Mouse (Mus musculus): ENCODE results near the gene Drosha.
"Not testable (repeated sequence)": the region's sequence is repeated elsewhere in the genome, so short reads cannot be mapped to it uniquely, and the experiment has no call there.

Drosha gene

GRCm38 (mm10) chr15:12885361-12885760, 60.7 kb downstream of the Drosha start:
- DNase-seq (ENCODE audit: low spot score): no peak

- no peak for DNase-seq (ENCODE audit: low spot score)
Measured at GRCm38 (mm10) chr15:12887206-12887605, 62.6 kb downstream of the Drosha start.

- DNase-seq (ENCODE audit: low spot score): no peak
Measured at GRCm38 (mm10) chr15:12888312-12888711, 63.7 kb downstream of the Drosha start.

GRCm38 (mm10) chr15:12889909-12890308, 65.3 kb downstream of the Drosha start:
- DNase-seq (ENCODE audit: low spot score): no peak

GRCm38 (mm10) chr15:12895426-12895825, 70.8 kb downstream of the Drosha start:
- no peak for DNase-seq (ENCODE audit: low spot score)

- DNase-seq (ENCODE audit: low spot score): no peak
Measured at GRCm38 (mm10) chr15:12896022-12897009, 71.7 kb downstream of the Drosha start.

- DNase-seq (ENCODE audit: low spot score): no peak
Measured at GRCm38 (mm10) chr15:12897831-12898230, 73.2 kb downstream of the Drosha start.

GRCm38 (mm10) chr15:12900428-12901196, 76.0 kb downstream of the Drosha start:
- DNase-seq (ENCODE audit: low spot score): no peak

GRCm38 (mm10) chr15:12901197-12901570, 76.6 kb downstream of the Drosha start:
- no peak for DNase-seq (ENCODE audit: low spot score)

GRCm38 (mm10) chr15:12904442-12904841, 79.8 kb downstream of the Drosha start:
- no peak for DNase-seq (ENCODE audit: low spot score)

- DNase-seq (ENCODE audit: low spot score): no peak
Measured at GRCm38 (mm10) chr15:12907962-12908719, 83.5 kb downstream of the Drosha start.

- no peak for DNase-seq (ENCODE audit: low spot score)
Measured at GRCm38 (mm10) chr15:12908720-12909028, 84.1 kb downstream of the Drosha start.

- peak; percentile 26 for DNase-seq (ENCODE audit: low spot score)
Measured at GRCm38 (mm10) chr15:12909171-12909570, 84.6 kb downstream of the Drosha start.

GRCm38 (mm10) chr15:12911082-12911481, 86.5 kb downstream of the Drosha start:
- DNase-seq (ENCODE audit: low spot score): no peak

GRCm38 (mm10) chr15:12916314-12916815, 91.8 kb downstream of the Drosha start:
- DNase-seq (ENCODE audit: low spot score): no peak

- DNase-seq (ENCODE audit: low spot score): not testable (repeated sequence)
Measured at GRCm38 (mm10) chr15:12919326-12919966, 94.8 kb downstream of the Drosha start.

- DNase-seq (ENCODE audit: low spot score): no peak
Measured at GRCm38 (mm10) chr15:12919967-12920870, 95.6 kb downstream of the Drosha start.

GRCm38 (mm10) chr15:12921901-12922300, 97.3 kb downstream of the Drosha start:
- no peak for DNase-seq (ENCODE audit: low spot score)

GRCm38 (mm10) chr15:12923826-12924225, 99.2 kb downstream of the Drosha start:
- no peak for DNase-seq (ENCODE audit: low spot score)

GRCm38 (mm10) chr15:12931481-12931880, 106.9 kb downstream of the Drosha start:
- no peak for DNase-seq (ENCODE audit: low spot score)
